Mouse (Mus musculus) erythroblast, embryonic 14.5 days (primary cell): ENCODE data around the gene Robo1.

ENCODE experiments used
- GATA1 ChIP-seq: IDR thresholded peaks from 2 replicates; pipeline ENCODE4 v1.6.1; 2012; ENCODE audit warnings: low read length, inconsistent platforms, mixed read lengths
- TAL1 ChIP-seq: IDR thresholded peaks from 3 replicates; pipeline ENCODE4 v1.6.1; 2012; ENCODE audit warnings: low read length, inconsistent platforms, mixed read lengths

GRCm38 (mm10) chr16:72585160-72585813 is 277.2 kb downstream of the Robo1 start:
- TF ChIP-seq GATA1 (no peak), TAL1 (no peak)
